Mouse (Mus musculus): ENCODE results near the gene Tmem100.
A peak's percentile ranks its signal among the peaks of the same experiment; 100 is the strongest.

The Tmem100 gene

DNA sequence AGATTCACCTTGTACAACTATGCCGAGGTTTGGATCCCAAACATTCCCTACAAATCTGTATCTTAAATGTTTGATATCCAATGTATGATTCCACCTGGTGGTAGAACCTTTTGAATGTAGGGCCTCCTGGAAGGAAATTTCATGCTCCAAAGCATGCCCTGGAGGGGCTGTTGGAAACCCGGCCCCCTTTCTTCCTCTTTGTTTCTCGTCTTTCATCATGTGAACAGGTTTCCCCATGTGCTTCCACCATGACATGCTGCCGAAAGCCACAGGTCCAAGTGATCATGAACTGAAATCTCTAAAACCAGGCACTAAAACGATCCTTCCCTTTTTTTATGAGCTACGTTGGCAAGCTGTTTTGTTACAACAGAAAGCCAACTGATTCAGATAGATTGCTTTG lies 16.5 kb upstream of the Tmem100 start:
- no peak for DNase-seq (ENCODE audit: extremely low read depth, low read depth)

DNA sequence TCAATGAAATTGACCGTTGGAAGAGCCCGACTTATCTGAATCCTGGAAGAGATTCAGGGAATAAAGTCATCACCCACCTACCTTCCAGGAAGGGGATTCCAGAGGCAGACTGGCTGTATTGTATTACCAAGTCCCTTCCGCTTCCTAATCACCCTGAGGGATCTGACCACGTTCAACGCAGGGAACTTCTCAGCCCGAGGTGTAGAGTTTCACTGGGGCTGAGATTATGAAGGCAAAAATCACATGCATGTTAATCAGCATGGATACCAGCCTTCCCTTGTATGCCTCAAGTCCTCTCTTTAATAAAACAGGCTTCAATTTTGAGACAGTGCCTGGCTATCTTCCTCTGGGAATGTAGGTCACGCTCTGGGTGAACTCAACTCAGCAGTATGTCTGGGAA lies 14.9 kb upstream of the Tmem100 start:
- DNase-seq (ENCODE audit: extremely low read depth, low read depth) = no peak

DNA sequence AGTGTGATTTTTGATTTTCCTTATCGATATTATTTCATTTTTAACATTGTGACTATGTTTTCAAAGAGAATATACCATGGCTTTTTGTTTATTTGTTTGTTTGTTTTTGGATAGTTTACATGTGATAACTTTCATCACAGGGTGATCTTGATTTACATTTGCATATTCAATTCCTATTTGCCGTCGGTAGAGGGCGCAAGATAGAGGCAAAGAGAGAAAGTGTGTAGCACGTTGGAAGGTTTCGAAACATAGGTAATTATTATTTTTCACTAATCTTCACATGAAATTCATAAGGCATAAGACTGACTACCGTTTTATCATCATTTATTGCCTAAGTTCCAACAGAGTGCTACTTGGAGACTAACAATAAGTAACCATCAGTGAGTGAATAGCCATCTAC lies 11.0 kb upstream of the Tmem100 start:
- no peak for DNase-seq (ENCODE audit: extremely low read depth, low read depth)

DNA sequence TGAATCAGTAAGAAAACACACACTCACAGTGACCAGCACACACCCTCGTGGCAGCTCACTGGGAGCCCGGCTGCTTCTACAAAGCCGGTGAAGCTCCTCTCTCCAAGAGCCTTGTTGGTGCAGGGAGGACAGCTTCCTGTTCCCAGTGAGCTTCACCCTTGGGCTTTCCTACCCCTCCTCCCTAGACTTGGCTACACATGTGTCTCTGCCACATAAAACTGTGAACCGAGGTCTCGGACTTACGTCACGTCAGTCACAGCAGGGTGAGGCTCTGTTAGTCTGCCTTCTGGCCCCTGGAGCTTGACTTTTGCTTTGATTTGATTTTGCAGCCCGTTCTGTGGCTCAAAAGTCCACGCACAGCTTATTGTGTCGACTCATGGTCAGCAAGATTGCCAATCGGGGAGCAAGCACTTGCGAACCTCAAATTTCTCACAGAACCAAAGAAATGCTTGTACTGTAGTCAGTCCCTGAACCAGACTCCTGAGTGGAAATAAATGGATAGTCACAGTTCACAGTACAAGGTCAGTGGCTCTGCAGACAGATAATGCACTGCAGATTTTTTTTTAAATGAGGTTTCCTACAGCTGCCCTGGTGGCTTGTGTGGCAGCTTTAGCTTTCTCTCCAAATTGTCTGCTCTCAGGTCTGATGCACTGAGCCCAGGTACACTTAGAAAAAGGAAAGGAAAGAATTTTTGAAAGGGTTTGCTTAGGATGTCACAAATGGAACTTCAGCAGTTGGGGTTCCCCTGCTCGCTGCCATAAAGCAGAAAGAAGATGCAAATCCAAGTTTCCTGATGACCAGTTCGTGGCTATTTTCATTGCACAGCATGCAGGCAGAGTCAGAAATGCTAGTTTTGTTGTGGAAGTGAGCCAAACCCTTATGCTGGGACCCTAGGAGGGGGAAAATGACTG lies 4.0 kb upstream of the Tmem100 start:
- no peak for DNase-seq (ENCODE audit: extremely low read depth, low read depth)

DNA sequence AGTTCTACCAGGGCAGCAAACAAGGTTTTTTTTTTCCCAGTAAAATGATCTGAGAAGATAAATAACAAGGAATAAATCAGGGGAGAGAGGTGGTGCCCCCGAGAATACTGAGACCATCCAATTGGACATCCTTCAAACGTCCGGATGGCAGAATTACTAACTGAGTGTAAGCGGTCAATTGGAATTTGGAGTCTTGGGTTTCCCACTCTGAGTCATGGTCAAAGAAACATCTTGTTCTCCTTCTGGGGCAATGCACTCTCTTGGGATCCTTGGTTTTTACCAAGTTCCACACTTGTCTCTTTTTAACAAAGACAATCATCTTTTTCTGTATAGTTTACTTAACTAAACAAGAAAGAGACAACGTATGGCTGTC lies 3.4 kb upstream of the Tmem100 start:
- no peak for DNase-seq (ENCODE audit: extremely low read depth, low read depth)

DNA sequence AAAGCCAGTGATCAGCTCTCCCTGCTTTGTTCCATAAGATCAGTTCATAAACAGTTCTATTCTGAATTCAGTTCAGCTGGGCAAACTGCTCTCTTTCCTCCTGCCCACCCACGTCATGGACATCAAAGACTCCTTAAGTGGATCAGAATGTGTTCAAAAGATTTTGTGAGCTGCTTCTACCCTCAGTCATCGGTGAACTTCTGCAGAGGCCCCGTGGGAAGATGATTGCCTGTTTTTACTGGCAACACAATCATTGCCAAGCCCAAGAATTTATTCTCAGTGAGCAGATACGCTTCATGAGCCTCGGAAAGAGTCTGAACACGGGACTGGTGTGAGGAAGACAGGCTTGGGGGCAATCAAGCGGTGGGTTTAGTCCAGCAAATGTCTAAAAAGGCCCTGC lies 2.9 kb upstream of the Tmem100 start:
- no peak for DNase-seq (ENCODE audit: extremely low read depth, low read depth)

DNA sequence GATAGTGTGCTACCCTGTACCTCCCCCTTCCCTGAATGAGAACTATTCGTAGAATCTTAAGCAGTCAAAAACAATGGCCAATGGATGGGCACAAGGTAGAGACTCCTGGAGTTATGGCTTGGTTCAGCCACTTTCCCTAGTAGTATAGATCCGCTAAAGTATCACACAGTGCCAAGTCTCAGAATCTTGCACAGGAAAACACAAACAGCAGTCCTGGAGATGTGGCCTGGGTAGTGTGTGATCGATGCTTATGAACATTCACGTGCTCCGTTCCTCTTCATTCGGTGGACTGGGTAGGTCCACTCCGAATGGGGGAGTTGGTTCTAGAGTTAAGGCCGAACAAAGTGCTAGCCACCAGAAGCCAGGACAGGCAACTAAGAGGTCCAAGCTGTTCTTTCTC lies 1.4 kb upstream of the Tmem100 start:
- no peak for DNase-seq (ENCODE audit: extremely low read depth, low read depth)

DNA sequence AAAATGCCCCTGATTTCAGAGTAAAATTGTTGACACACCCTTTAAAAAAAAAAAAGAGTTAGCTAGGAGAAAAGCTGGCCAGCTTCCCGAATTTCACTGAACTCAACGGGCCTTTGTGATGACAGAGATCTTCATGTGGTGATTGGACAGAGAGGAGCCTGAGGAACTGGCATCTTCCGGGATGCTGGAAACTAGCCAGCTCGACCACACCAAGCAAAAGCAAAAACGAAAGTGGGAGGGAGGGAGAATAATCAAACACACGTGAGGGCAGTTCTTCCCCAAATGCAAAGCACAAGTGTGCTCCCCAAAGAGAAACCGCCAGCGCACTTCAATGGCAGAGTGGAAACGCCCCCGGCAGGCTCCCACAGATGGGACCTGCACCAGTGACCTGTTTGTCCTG lies 794 bp upstream of the Tmem100 start:
- DNase-seq (ENCODE audit: extremely low read depth, low read depth) = peak; percentile 46

DNA sequence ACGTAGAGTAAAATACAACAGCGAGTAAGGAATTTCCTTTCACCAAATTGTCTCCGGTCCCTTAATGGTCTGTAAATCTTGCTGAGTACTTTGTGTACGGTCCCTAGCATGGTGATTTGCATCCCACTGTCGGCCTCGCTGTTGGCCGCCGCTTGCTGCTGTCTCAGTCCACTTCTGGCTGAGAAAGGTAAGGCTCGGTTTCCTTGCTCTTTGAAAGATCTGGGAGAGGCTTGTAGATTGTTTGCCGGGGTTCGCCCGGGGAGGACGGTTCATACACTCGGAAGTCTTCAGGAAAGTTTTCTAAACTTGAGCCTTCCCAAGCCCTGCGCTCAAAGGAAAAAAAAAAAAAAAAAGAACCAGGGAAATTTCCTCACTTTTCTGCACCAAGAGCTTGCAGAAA lies 409 bp downstream of the Tmem100 start:
- DNase-seq (ENCODE audit: extremely low read depth, low read depth) = no peak

DNA sequence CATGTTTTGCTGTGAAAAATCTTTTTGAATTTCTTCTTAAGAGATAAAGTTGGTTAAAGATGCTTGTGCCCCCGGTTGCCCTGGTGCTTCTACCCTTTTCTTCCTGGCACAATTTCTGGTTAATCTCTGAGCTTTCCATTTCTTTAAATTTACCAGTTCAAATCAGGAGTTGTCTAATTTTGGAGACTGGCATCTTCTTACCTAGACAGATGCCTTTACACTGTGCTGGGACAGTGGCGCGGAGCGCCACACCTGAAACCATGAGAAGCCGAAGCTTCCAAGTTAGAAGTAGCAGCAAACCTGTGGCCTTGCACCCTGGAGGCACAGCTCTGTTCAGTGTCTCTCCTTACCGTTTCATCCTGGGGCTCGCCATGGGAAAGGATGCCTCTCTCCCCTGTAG lies 928 bp downstream of the Tmem100 start:
- DNase-seq (ENCODE audit: extremely low read depth, low read depth) = no peak

DNA sequence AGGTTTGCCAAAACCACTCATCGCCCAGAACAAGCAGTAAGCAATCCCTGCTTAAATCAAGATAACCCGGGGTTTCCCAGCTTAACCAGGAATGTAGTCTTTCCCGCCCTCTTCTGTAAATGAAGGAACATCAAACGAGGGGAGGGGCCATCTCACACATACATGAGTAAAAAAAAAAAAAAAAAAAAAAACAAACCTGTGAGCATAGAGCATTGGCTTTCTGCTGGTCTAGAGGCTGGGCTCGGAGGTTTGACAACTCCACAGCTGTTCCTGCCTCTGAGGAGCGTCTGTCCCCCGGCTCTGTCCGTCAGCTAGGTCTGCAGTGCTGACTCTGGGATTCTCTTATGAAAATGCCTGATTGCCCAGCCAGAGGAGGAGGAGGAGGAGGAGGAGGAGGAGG lies 2.7 kb downstream of the Tmem100 start:
- no peak for DNase-seq (ENCODE audit: extremely low read depth, low read depth)

DNA sequence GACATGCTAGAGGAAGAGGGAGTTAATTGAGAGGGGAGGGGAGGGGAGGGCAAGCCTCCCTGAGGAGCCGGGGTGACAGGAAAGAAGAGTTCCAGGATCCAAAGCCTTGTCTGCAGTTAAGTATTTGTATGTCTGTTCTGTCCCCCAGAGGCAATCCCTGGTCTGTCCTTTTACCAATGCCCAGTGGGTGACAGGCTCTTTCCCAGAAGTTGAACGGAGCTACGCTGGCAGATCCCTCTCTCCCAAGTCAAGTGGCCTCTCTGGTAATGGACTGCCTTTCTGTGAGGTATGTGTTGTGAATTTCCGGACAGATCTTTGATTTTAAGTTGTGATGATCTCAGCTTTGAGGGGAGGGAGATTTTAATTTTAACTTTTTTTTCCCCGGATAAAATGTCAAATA lies 3.3 kb downstream of the Tmem100 start:
- no peak for DNase-seq (ENCODE audit: extremely low read depth, low read depth)

DNA sequence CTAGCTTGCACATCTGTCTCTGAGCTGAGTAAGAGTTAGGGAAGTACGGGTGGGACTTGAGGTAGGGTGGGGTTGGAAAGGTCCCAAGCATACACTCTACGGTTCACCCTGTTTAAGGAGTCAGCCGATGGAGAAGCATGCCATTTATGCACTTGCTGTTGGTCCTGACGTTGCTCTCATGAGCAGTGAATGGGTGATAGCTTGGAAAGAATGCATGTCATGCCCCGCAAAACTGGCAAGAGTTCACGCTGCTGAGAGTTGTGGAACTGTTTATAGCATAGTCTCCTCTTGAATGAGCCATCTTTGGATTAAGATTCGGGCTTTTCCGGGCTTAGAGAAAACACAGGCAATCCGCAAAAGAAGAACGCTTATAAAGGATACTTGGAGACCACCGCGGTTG lies 4.5 kb downstream of the Tmem100 start:
- no peak for DNase-seq (ENCODE audit: extremely low read depth, low read depth)

DNA sequence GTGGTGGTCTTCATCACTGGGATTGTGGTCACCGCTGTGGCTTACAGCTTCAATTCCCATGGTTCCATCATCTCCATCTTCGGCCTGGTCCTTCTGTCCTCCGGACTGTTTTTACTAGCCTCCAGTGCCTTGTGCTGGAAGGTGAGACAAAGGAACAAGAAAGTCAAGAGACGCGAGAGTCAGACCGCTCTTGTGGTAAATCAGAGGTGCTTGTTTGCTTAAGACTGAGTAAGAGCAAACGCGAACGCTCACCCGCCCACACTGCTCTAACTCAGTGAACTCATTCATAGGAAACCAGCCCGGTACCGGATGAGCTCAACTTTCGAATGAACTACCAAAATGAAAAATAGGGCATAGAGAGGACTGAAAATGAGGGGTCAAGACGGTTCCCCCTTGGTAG lies 5.4 kb downstream of the Tmem100 start:
- no peak for DNase-seq (ENCODE audit: extremely low read depth, low read depth)

DNA sequence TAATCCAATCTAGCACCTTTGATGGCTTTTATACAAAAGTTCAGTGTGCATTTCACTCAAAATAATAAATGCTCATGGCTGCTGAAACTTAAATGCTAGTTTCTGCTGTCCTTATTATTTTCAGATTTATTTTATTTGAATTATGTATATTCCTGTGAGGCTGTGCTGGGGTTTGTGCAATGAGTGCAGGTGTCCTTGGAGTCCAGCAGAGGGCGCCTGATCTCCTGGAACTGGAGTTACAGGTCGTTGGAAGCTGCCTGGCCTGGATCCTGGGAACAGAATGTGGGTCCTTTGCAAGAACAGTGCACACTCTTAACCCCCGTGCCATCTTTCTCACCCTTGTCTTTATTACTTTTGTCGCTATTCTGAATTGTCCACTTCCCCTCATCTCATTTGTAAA lies 6.3 kb downstream of the Tmem100 start:
- DNase-seq (ENCODE audit: extremely low read depth, low read depth) = no peak

DNA sequence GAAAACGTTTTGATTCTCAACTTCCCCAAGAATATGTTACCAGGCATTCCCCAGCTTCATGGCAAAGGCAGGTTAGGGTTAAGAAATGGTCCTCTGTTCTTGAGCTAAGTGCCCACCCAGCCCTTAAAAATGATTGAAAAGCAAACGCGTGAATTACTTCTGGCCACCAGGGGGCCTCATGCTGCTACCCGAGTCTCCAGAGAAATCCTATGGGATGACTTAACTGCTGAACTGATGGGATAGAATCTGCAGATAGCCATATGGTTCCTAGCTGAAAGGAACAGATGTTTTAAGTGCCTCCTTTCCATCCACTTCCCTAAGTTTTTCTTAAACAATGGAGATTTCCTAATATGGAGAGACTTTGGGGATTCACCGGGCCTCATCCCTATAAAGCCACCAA lies 7.9 kb downstream of the Tmem100 start:
- DNase-seq (ENCODE audit: extremely low read depth, low read depth) = no peak

DNA sequence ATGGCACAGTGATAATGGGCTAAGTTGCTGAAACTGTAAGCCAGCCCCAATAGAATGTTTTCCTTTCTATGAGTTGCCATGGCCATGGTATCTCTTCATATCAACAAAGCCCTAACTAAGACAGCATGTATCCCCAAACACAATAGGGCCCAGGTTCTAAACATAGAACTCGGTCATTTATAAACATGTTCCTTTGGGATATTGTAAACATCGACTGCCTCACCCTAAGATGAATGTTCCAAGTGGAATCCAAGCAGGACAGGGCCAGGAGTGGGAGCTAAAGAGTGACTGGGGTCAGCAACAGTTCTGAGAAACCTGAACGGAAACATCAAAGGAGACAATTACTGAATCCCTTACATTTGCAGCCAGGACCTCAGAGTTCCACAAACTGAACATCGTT lies 14.3 kb downstream of the Tmem100 start:
- no peak for DNase-seq (ENCODE audit: extremely low read depth, low read depth)

DNA sequence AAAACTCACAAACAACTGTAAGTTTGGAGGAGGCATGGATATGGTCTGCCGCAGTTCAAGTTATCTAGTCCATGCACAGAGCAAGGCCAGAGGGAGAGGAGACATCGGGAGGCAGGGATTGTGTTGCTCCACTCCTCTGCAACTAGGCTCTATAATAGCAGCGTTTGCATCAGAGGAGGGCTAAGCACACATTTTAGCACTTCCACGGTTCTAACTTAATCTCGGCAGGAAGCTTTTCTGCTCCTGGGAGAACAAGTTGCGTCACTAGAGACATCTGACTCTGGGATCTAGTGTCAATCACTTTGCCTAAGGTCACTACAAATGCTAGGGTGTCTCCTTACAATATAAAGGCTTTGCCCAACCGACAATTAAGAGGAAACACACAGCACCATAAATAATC lies 16.1 kb downstream of the Tmem100 start:
- DNase-seq (ENCODE audit: extremely low read depth, low read depth) = no peak

DNA sequence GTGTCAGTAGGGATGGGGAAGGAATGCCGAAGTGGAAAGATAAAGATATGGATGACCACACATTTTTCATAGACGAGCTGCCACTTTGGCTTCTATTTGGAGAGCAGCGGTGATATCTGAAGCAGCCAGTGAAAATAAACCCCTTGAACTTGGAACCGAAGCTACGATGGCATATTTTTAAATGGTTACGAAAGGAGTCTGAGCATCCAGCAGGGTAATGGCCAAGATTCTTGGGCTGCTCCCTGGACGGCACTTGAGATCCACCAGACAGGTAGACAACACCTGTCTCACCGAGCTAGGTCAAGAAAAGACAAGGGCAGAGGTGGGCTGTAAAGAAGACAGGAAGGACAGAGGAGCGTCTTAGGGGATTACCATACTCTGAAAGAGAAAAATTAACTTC lies 17.1 kb downstream of the Tmem100 start:
- no peak for DNase-seq (ENCODE audit: extremely low read depth, low read depth)

DNA sequence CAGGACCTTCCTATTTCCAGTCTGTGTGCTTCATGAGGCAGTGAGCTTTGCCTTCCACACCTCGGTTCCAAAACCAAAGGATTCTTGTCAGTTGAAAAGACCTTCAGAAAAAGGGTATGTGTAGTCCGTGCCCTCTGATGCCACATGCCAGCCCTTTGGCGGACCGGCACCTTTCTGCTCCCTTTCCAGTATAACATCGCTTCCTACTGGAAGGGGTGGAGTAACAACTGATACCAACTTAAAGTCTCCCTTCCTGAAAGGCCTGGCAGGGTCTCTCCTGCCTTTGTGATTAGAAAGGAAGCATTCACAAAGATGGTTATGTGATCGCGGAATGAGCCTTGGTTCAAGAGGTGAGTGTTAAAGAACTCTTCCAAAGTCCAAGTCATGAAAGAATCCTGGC lies 19.9 kb downstream of the Tmem100 start:
- no peak for DNase-seq (ENCODE audit: extremely low read depth, low read depth)

DNA sequence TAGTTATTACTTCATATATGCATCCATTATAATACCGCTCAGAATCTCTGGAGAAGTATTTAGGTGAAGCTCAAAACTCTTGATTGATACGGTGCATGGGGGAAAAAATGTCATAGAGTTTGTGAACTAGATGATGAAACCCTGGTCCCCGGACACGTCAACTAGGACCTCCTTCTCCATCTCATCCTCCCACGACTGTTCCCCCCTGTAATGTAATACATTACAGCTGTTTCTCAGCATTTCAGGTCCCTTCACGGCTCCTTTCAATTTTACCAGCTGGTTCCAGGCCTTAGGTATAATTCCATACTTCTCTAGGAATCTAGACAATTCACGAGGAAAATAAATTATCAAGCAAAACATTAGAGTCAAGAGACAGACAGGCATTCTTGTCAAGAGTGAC lies 22.6 kb downstream of the Tmem100 start:
- DNase-seq (ENCODE audit: extremely low read depth, low read depth) = no peak

DNA sequence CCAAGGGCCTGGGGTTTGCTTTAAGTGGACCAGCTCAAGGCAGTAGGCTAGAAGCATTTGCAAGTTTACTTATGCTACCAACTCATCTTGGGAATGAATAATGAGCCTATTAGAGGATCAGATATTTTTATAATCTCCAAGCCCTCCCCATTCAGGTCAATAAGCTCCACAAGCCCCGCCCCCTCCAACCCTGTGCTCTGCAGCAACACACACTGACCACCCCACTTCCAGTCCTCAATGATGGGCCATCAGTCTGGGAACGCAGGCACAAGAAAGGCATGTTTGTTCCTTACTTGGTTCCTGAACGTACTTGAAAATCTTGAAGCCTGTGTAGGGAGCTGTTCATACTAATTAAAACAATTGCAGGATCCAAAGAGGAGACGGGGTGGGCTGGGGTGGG lies 23.7 kb downstream of the Tmem100 start:
- no peak for DNase-seq (ENCODE audit: extremely low read depth, low read depth)

DNA sequence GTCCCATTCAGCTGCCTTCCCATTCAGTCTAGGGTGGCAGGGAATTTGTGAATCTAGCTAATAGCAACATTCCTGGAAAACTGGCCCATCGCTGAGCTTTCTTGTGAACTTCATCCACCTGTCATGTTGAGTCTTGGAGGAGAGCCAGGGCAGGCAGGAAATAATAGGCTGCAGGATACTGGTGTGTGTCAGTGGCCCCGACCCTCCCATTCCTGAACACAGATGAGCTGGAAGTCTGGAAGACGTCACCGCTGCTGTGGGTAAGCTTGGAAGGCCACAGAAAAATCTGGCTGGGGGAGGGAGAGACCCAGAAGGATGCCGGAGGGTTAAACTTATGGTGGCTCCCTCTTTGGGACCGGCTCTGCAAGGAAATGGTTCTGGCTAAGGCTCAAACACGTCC lies 24.3 kb downstream of the Tmem100 start:
- DNase-seq (ENCODE audit: extremely low read depth, low read depth) = no peak

DNA sequence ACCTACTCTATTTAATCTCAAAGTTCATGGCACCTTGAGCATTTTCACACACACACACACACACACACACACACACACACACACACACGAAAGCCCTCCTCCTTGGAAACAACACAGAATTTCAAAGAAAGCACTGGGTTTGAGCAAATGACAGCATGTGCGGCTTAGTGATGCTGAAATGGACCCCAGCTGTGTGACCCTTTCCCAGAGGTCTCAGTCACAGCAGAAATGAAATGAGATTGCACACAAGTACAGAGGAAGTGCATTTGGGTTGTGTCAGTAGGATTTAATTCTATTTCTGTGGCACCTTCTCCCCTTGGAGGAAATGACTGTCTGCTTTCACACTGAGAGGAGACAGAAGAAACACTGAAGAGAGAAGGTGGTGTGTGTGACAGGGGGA lies 26.9 kb downstream of the Tmem100 start:
- no peak for DNase-seq (ENCODE audit: extremely low read depth, low read depth)

Measured in MEL-GATA-1-ER (cell line).